Mouse (Mus musculus) stomach, embryonic 16.5 days (tissue): Measurements from ENCODE around the gene C1qb. TPM values are rescaled to one million over a fixed set of nuclear protein-coding genes. Genes with fewer than 3 reads are reported as not detected.
A peak's percentile ranks its signal among the peaks of the same experiment; 100 is the strongest.

Experiments used
- ATAC-seq: fragments of 200-750 bp; cut with Nextera tagmentation; 2 replicates; pipeline ENCODE4 v1.8.0; 2017; ENCODE audit warnings: moderate number of reproducible peaks, moderate TSS enrichment; ENCODE audit not compliant: insufficient read depth, low FRiP score
- H3K27ac ChIP-seq: fragments of 300-500 bp; sonication (generic); 2 replicates; pipeline ENCODE4 v1.5.1; 2014; ENCODE audit warnings: low read length
- H3K27me3 ChIP-seq: fragments of 300-500 bp; sonication (generic); 2 replicates; pipeline ENCODE4 v1.6.1; 2014; ENCODE audit warnings: low read length, control low read depth, mixed read lengths; ENCODE audit not compliant: control insufficient read depth, insufficient read depth
- H3K36me3 ChIP-seq: fragments of 300-500 bp; sonication (generic); 2 replicates; pipeline ENCODE4 v1.6.1; 2014; ENCODE audit warnings: low read length; ENCODE audit not compliant: control insufficient read depth, insufficient read depth
- H3K4me1 ChIP-seq: fragments of 300-500 bp; sonication (generic); 2 replicates; pipeline ENCODE4 v1.6.1; 2014; ENCODE audit warnings: low read length, control low read depth, mixed read lengths; ENCODE audit not compliant: control insufficient read depth, insufficient read depth
- H3K4me2 ChIP-seq: fragments of 300-500 bp; sonication (generic); 2 replicates; pipeline ENCODE4 v1.6.1; 2014; ENCODE audit warnings: low read depth, low read length, mixed read lengths
- H3K4me3 ChIP-seq: fragments of 300-500 bp; sonication (generic); replicated peaks from 2 replicates; pipeline ENCODE4 v1.5.1; 2014; ENCODE audit warnings: mild to moderate bottlenecking, low read length
- H3K9ac ChIP-seq: fragments of 300-500 bp; sonication (generic); 2 replicates; pipeline ENCODE4 v1.6.1; 2014; ENCODE audit warnings: low read length
- H3K9me3 ChIP-seq: fragments of 300-500 bp; sonication (generic); replicated peaks from 2 replicates; pipeline ENCODE4 v1.6.1; 2016; ENCODE audit warnings: low read length, control low read depth; ENCODE audit not compliant: control insufficient read depth
- WGBS: fragments of 180-500 bp; shearing (Covaris S2); extraction: QIAGEN DNeasy Blood & Tissue Kit; methylation state at CpG from one replicate; pipeline ENCODE4 v1.1.7; 2014; 5-methylcytosine and 5-hydroxymethylcytosine counted together
- polyA plus RNA-seq: library from polyadenylated mRNA; unstranded; fragments of >200 nt; fragmentation: Nextera tagmentation; extraction: Ambion mirVana; gene quantifications from 2 replicates; pipeline ENCODE4 v1.2.1, GENCODE M21; 2015

Gene C1qb
- polyA plus RNA-seq, 1 experiment from 2014 or later: 79.3 TPM

- Histone ChIP-seq H3K36me3 (no peaks in the 10 kb centered on the region), H3K27ac (no peak overlapping the region), H3K4me1 (no peaks in the 10 kb centered on the region), H3K4me3 (no peak overlapping the region), H3K9ac (no peak overlapping the region), H3K27me3 (no peaks in the 10 kb centered on the region), H3K9me3 (no peaks in the 10 kb centered on the region), H3K4me2 (no peak overlapping the region)
- 48% methylated on average over 5 of the region's 5 CpGs for WGBS
- ATAC-seq: no peak
These were observed 1.7 kb upstream of the C1qb start for GRCm38 (mm10) chr4:136887714-136888113.

- H3K9ac ChIP-seq: no peak overlapping the region
- no peaks in the 10 kb centered on the region for H3K36me3 ChIP-seq
- no peaks in the 10 kb centered on the region for H3K4me1 ChIP-seq
- no peaks in the 10 kb centered on the region for H3K9me3 ChIP-seq
- H3K27me3 ChIP-seq: no peaks in the 10 kb centered on the region
- H3K4me2 ChIP-seq: no peak overlapping the region
- ATAC-seq: no peak
- H3K4me3 ChIP-seq: no peak overlapping the region
- H3K27ac ChIP-seq: no peak overlapping the region
- WGBS: 25% methylated on average over 5 of the region's 5 CpGs
These were observed 7.4 kb downstream of the C1qb start for GRCm38 (mm10) chr4:136878601-136879000.

GRCm38 (mm10) chr4:136878171-136878570 is 7.8 kb downstream of the C1qb start:
- Histone ChIP-seq H3K4me1 (no peaks in the 10 kb centered on the region), H3K36me3 (no peaks in the 10 kb centered on the region), H3K27ac (no peak overlapping the region), H3K27me3 (no peaks in the 10 kb centered on the region), H3K9ac (no peak overlapping the region), H3K4me3 (no peak overlapping the region), H3K9me3 (no peaks in the 10 kb centered on the region), H3K4me2 (no peak overlapping the region)
- 47% methylated on average over 8 of the region's 8 CpGs for WGBS
- peak; percentile 33; the same call in 1 of the 2 replicates for ATAC-seq

- H3K27me3 ChIP-seq: no peaks in the 10 kb centered on the region
- H3K9ac ChIP-seq: no peak overlapping the region
- H3K9me3 ChIP-seq: no peaks in the 10 kb centered on the region
- WGBS: 19% methylated on average over 7 of the region's 7 CpGs
- H3K36me3 ChIP-seq: no peaks in the 10 kb centered on the region
- H3K4me1 ChIP-seq: no peaks in the 10 kb centered on the region
- H3K27ac ChIP-seq: no peak overlapping the region
- H3K4me2 ChIP-seq: no peak overlapping the region
- no peak overlapping the region for H3K4me3 ChIP-seq
- no peak for ATAC-seq
These were observed 9.0 kb downstream of the C1qb start for GRCm38 (mm10) chr4:136876971-136877370.

- no peak for ATAC-seq
- WGBS: 84% methylated on average over 14 of the region's 14 CpGs
- Histone ChIP-seq H3K27me3 (no peaks in the 10 kb centered on the region), H3K27ac (no peak overlapping the region), H3K36me3 (no peaks in the 10 kb centered on the region), H3K4me1 (no peaks in the 10 kb centered on the region), H3K9me3 (no peaks in the 10 kb centered on the region), H3K9ac (no peak overlapping the region), H3K4me2 (no peak overlapping the region), H3K4me3 (no peak overlapping the region)
These were observed 11.0 kb downstream of the C1qb start for GRCm38 (mm10) chr4:136875012-136875411.

- no peaks in the 10 kb centered on the region for H3K36me3 ChIP-seq
- no peaks in the 10 kb centered on the region for H3K27me3 ChIP-seq
- H3K27ac ChIP-seq: no peak overlapping the region
- no peaks in the 10 kb centered on the region for H3K9me3 ChIP-seq
- H3K4me1 ChIP-seq: peaks cover 5% of the 10 kb centered on the region; the same call in 1 of the 2 replicates
- no peak overlapping the region for H3K4me3 ChIP-seq
- no peak overlapping the region for H3K4me2 ChIP-seq
- WGBS: 61% methylated on average over 6 of the region's 6 CpGs
- ATAC-seq: no peak; the same call in 1 of the 2 replicates
- H3K9ac ChIP-seq: no peak overlapping the region
These were observed 17.6 kb downstream of the C1qb start for GRCm38 (mm10) chr4:136868371-136868770.

GRCm38 (mm10) chr4:136867690-136868345 is 18.2 kb downstream of the C1qb start:
- no peak overlapping the region for H3K4me3 ChIP-seq
- H3K36me3 ChIP-seq: no peaks in the 10 kb centered on the region
- 7% methylated on average over 11 of the region's 12 CpGs for WGBS
- no peaks in the 10 kb centered on the region for H3K9me3 ChIP-seq
- no peaks in the 10 kb centered on the region for H3K27me3 ChIP-seq
- H3K4me2 ChIP-seq: 0 out of 2 replicates have a peak overlapping the region, but pooled peaks have one; percentile 9
- 0 out of 2 replicates have a peak, but pooled peaks have one; percentile 26 for ATAC-seq
- H3K9ac ChIP-seq: no peak overlapping the region
- H3K4me1 ChIP-seq: peaks cover 5% of the 10 kb centered on the region; the same call in 1 of the 2 replicates
- H3K27ac ChIP-seq: no peak overlapping the region

GRCm38 (mm10) chr4:136865531-136865930 is 20.5 kb downstream of the C1qb start:
- Histone ChIP-seq H3K4me3 (no peak overlapping the region), H3K27me3 (no peaks in the 10 kb centered on the region), H3K9me3 (no peaks in the 10 kb centered on the region), H3K4me1 (peaks cover 17% of the 10 kb centered on the region), H3K4me2 (no peak overlapping the region), H3K9ac (no peak overlapping the region), H3K27ac (no peak overlapping the region), H3K36me3 (no peaks in the 10 kb centered on the region)
- WGBS: 73% methylated on average over 5 of the region's 5 CpGs
- no peak for ATAC-seq

- 0 out of 2 replicates have a peak, but pooled peaks have one; percentile 23 for ATAC-seq
- no peaks in the 10 kb centered on the region for H3K9me3 ChIP-seq
- 10% methylated on average over 15 of the region's 15 CpGs for whole genome bisulfite sequencing
These were observed 21.1 kb downstream of the C1qb start for GRCm38 (mm10) chr4:136864751-136865470.

More at GRCm38 (mm10) chr4:136864751-136865470, 21.1 kb downstream of the C1qb start:
- H3K4me3 ChIP-seq: no peak overlapping the region
- no peak overlapping the region for H3K9ac ChIP-seq
- H3K4me2 ChIP-seq: no peak overlapping the region
- no peak overlapping the region for H3K27ac ChIP-seq
- H3K36me3 ChIP-seq: no peaks in the 10 kb centered on the region
- no peaks in the 10 kb centered on the region for H3K27me3 ChIP-seq
- peaks cover 17% of the 10 kb centered on the region for H3K4me1 ChIP-seq
